Mouse (Mus musculus) limb, embryonic 13.5 days (tissue): ENCODE measurements around the gene Crocc2. TPM values are rescaled to one million over a fixed set of nuclear protein-coding genes. Genes with fewer than 3 reads are reported as not detected.

Experiments used
- microRNA-seq: library from miRNA; unstranded; fragments of <30 nt; microRNA quantifications from one replicate; pipeline ENCODE4, GENCODE M21; 2016
- polyA plus RNA-seq: library from polyadenylated mRNA; unstranded; fragments of >200 nt; fragmentation: Nextera tagmentation; extraction: Ambion mirVana; gene quantifications from 2 replicates; pipeline ENCODE4 v1.2.1, GENCODE M21; 2015

The Crocc2 gene
- polyA plus RNA-seq, 1 experiment from 2014 or later: 0.31 TPM

Small RNAs within 50 kb of the gene (microRNA-seq; reads per million reads assigned to microRNA genes)
- 2.3 reads per million, percentile 6 among the genes with 10 or more reads in this experiment for gene Mir6901

Other genes starting within 250 kb of the Crocc2 start
- 32.3 and 35.2 TPM in 2 replicates for gene Capn10, start 234.3 kb upstream of the Crocc2 start, polyA plus RNA-seq
- gene Gpr35, start 217.9 kb upstream of the Crocc2 start, polyA plus RNA-seq: 0.20 and 0.56 TPM in 2 replicates
- gene Aqp12, start 162.4 kb upstream of the Crocc2 start, polyA plus RNA-seq: not detected in 2 replicates
- gene Kif1a, start 66.8 kb upstream of the Crocc2 start, polyA plus RNA-seq: 18.3 and 19.2 TPM in 2 replicates
- gene Agxt, start 33.5 kb upstream of the Crocc2 start, polyA plus RNA-seq: not detected in 2 replicates
- 0.94 and 1.1 TPM in 2 replicates for gene 2310007B03Rik, start 7.8 kb upstream of the Crocc2 start, polyA plus RNA-seq
- gene Sned1, start 67.1 kb downstream of the Crocc2 start, polyA plus RNA-seq: 32.1 and 47.5 TPM in 2 replicates
- gene Mterf4, start 137.2 kb downstream of the Crocc2 start, polyA plus RNA-seq: 35.1 and 38.0 TPM in 2 replicates
- 52.3 and 61.4 TPM in 2 replicates for gene Ppp1r7, start 174.1 kb downstream of the Crocc2 start, polyA plus RNA-seq
- gene Pask, start 174.8 kb downstream of the Crocc2 start, polyA plus RNA-seq: 18.8 and 20.4 TPM in 2 replicates
- gene Ano7, start 205.2 kb downstream of the Crocc2 start, polyA plus RNA-seq: 1.3 and 1.8 TPM in 2 replicates